Mouse (Mus musculus) hindbrain, embryonic 16.5 days (tissue): Measurements from ENCODE around the gene Gpn2. TPM values are rescaled to one million over a fixed set of nuclear protein-coding genes. Genes with fewer than 3 reads are reported as not detected.

Source experiments
- ATAC-seq: fragments of 200-750 bp; cut with Nextera tagmentation; 2 replicates; pipeline ENCODE4 v1.8.0; 2017; ENCODE audit warnings: moderate TSS enrichment, moderate library complexity
- H3K27ac ChIP-seq: fragments of 300-500 bp; sonication (generic); 2 replicates; pipeline ENCODE4 v1.5.1; 2014; ENCODE audit warnings: low read depth, mild to moderate bottlenecking, control low read depth, low read length, moderate library complexity
- H3K27me3 ChIP-seq: fragments of 300-500 bp; sonication (generic); replicated peaks from 2 replicates; pipeline ENCODE4 v1.6.1; 2014; ENCODE audit warnings: low read length; ENCODE audit not compliant: control insufficient read depth, insufficient read depth
- H3K36me3 ChIP-seq: fragments of 300-500 bp; sonication (generic); 2 replicates; pipeline ENCODE4 v1.6.1; 2014; ENCODE audit warnings: mild to moderate bottlenecking, low read length, moderate library complexity, mixed read lengths; ENCODE audit not compliant: control insufficient read depth, insufficient read depth
- H3K4me1 ChIP-seq: fragments of 300-500 bp; sonication (generic); 2 replicates; pipeline ENCODE4 v1.6.1; 2014; ENCODE audit warnings: low read depth, low read length; ENCODE audit not compliant: control insufficient read depth, insufficient read depth
- H3K4me2 ChIP-seq: fragments of 300-500 bp; sonication (generic); 2 replicates; pipeline ENCODE4 v1.6.1; 2014; ENCODE audit warnings: mild to moderate bottlenecking, low read length, control low read depth, moderate library complexity
- H3K4me3 ChIP-seq: fragments of 300-500 bp; sonication (generic); 2 replicates; pipeline ENCODE4 v1.5.1; 2014; ENCODE audit warnings: mild to moderate bottlenecking, low read length, control low read depth, moderate library complexity
- H3K9ac ChIP-seq: fragments of 300-500 bp; sonication (generic); 2 replicates; pipeline ENCODE4 v1.6.1; 2014; ENCODE audit warnings: low read depth, mild to moderate bottlenecking, control low read depth, low read length, moderate library complexity
- H3K9me3 ChIP-seq: fragments of 300-500 bp; sonication (generic); 2 replicates; pipeline ENCODE4 v1.6.1; 2014; ENCODE audit warnings: mild to moderate bottlenecking, low read length, moderate library complexity; ENCODE audit not compliant: control insufficient read depth
- WGBS: fragments of 180-500 bp; shearing (Covaris S2); extraction: QIAGEN DNeasy Blood & Tissue Kit; methylation state at CpG from one replicate; pipeline ENCODE4 v1.1.7; 2014; 5-methylcytosine and 5-hydroxymethylcytosine counted together
- polyA plus RNA-seq: library from polyadenylated mRNA; unstranded; fragments of >200 nt; fragmentation: Nextera tagmentation; extraction: Ambion mirVana; gene quantifications from 2 replicates; pipeline ENCODE4 v1.2.1, GENCODE M21; 2015

Gpn2 gene
- polyA plus RNA-seq, 1 experiment from 2014 or later, result 16.9 TPM

DNA sequence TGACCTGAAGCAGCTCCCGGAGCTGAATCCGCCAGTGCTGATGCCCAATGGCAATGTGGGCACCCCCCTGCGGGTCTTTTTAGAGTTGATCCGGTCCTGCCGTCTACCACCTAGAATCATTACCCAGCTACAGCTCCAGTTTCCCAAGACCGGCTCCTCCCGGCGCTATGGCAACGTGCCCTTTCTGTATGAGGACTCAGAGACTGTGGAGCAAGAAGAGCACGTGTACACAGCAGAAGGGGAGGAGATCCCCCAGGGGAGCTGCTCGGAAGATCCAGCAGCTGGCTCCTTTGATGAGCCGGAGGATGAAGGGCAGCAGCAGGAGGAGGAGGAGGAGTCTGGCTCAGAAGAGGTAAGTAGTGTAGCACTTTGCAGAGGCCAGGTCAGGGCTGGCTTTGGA, 6.2 kb upstream of the Gpn2 start:
- Histone ChIP-seq H3K27ac (no peak overlapping the region), H3K36me3 (peaks cover 24% of the 10 kb centered on the region), H3K4me1 (peaks cover 7% of the 10 kb centered on the region), H3K4me3 (no peak overlapping the region), H3K9me3 (no peaks in the 10 kb centered on the region), H3K9ac (no peak overlapping the region), H3K4me2 (no peak overlapping the region), H3K27me3 (no peaks in the 10 kb centered on the region)
- no peak for ATAC-seq
- 59% methylated on average over 12 of the region's 12 CpGs for WGBS

DNA sequence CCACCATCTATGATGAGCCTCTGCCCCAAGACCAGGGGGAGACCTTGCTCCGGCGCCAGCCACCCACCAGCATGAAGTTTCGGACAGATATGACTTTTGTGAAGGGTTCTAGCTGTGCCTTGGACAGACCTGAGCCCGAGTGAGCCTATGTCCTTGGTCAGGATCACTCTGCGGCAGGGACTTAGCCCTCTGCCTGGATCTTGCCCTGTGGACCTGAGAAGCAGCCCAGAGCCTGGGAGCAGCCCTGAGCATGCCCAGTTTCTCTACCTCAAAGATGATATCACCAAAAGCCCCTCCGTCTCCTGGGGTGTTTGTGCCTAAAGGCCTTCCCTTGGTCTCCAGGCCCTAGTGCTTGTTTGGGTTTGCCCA, 488 bp upstream of the Gpn2 start:
- no peaks in the 10 kb centered on the region for H3K9me3 ChIP-seq
- no peaks in the 10 kb centered on the region for H3K27me3 ChIP-seq
- ATAC-seq, result 0 out of 2 replicates have a peak, but pooled peaks have one; percentile 24
- peak overlapping the region; percentile 100 for H3K4me2 ChIP-seq
- H3K36me3 ChIP-seq, result peaks cover 29% of the 10 kb centered on the region
- WGBS, result 68% methylated on average over 6 of the region's 6 CpGs
- H3K4me3 ChIP-seq, result peak overlapping the region; percentile 85
- H3K4me1 ChIP-seq, result peaks cover 12% of the 10 kb centered on the region
- H3K27ac ChIP-seq, result peak overlapping the region; percentile 85
- H3K9ac ChIP-seq, result peak overlapping the region; percentile 91

DNA sequence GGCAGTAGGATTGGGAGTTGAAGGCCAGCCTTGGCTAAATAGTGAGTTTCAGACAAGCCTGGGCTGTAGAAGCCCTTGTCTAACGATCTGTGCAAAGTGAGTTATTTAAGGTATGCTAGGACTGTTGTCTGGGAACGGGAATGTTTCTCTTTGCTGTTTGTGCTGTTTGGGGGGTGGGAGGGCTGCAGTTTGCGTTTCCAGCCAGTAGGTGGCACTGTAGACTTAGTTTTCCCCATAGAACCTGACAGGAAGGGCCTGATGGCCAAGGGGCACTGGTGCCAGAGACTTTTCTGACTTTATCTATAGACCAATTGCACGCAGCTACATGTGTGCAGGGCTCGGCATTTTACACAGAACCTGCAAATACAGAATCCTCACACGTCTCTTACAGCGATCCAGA, 8.4 kb downstream of the Gpn2 start:
- Histone ChIP-seq H3K4me1 (no peaks in the 10 kb centered on the region), H3K27ac (no peak overlapping the region), H3K36me3 (peaks cover 19% of the 10 kb centered on the region), H3K9me3 (no peaks in the 10 kb centered on the region), H3K4me2 (no peak overlapping the region), H3K4me3 (no peak overlapping the region), H3K27me3 (no peaks in the 10 kb centered on the region), H3K9ac (no peak overlapping the region)
- 33% methylated on average over 7 of the region's 7 CpGs for WGBS
- ATAC-seq, result peak; percentile 30; the same call in 1 of the 2 replicates

DNA sequence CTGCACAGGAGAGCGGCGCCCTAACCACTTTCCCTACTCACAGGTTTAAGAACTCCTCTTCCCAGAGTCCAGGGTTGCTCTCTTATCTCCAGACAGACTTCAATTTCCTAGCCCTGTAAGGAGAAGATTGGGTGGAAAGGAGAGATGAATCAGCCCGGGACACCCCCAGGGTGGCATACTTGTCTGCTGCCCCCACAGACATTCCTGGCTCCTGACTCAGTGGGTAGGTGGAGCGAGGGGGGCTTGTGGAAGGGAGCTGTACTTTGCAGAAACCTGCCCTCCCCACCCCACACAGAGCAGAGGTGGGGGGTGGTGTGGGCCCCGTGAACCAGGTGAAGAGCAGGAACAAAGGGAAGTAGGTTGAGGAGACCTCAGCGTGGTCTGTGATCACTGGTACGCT, 11.4 kb downstream of the Gpn2 start:
- H3K9ac ChIP-seq, result no peak overlapping the region
- no peak overlapping the region for H3K27ac ChIP-seq
- H3K4me3 ChIP-seq, result no peak overlapping the region
- 75% methylated on average over 7 of the region's 7 CpGs for WGBS
- no peaks in the 10 kb centered on the region for H3K9me3 ChIP-seq
- no peak for ATAC-seq
- H3K36me3 ChIP-seq, result peaks cover 5% of the 10 kb centered on the region; the same call in 1 of the 2 replicates
- peaks cover 9% of the 10 kb centered on the region; the same call in 1 of the 2 replicates for H3K4me1 ChIP-seq
- no peak overlapping the region for H3K4me2 ChIP-seq
- H3K27me3 ChIP-seq, result peaks cover 24% of the 10 kb centered on the region

DNA sequence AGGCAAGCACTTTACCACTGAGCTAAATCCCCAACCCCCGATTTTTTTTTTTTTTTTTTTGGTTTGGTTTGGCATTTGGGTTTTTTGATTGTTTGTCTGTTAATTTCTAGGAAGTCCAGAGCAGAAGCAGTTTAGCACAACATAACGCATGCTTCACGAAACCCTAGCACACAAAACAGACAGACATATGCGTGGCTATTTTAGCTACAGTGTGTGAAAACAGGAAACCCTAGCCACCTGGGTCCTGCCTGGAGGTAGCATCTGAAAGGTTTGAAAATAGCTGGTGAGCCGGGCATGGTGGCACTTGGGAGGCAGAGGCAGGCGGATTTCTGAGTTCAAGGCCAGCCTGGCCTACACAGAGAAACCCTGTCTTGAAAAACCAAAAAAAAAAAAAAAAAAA, 11.9 kb downstream of the Gpn2 start:
- Histone ChIP-seq H3K9ac (no peak overlapping the region), H3K27me3 (peaks cover 24% of the 10 kb centered on the region), H3K4me2 (no peak overlapping the region), H3K4me3 (no peak overlapping the region), H3K4me1 (peaks cover 9% of the 10 kb centered on the region; the same call in 1 of the 2 replicates), H3K9me3 (no peaks in the 10 kb centered on the region), H3K27ac (no peak overlapping the region), H3K36me3 (peaks cover 4% of the 10 kb centered on the region; the same call in 1 of the 2 replicates)
- no peak for ATAC-seq
- 84% methylated on average over 6 of the region's 6 CpGs for WGBS

DNA sequence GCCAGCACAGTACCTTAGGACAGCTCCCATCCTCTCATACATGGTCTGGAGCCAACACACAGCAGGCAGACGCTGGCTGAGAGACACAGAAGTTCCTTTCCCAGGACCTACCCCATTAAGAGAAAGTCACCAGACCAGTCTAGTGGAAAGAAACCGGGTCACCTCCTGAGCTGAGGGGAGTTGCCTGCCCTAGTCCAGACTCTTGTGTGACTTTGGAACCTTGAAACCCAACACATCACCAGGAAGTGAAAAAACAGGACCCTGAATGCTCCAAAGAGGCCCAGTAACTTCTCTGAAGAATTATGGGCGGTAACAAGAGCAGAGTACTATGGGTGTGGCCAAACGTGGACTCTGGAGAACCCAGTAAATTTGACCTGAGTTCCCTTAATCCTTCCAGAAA, 14.5 kb downstream of the Gpn2 start:
- ATAC-seq, result no peak
- H3K27ac ChIP-seq, result no peak overlapping the region
- peaks cover 11% of the 10 kb centered on the region; the same call in 1 of the 2 replicates for H3K4me1 ChIP-seq
- H3K36me3 ChIP-seq, result no peaks in the 10 kb centered on the region
- peaks cover 40% of the 10 kb centered on the region for H3K27me3 ChIP-seq
- no peaks in the 10 kb centered on the region for H3K9me3 ChIP-seq
- H3K4me2 ChIP-seq, result no peak overlapping the region
- no peak overlapping the region for H3K9ac ChIP-seq
- no peak overlapping the region for H3K4me3 ChIP-seq
- WGBS, result 45% methylated on average over 4 of the region's 4 CpGs

DNA sequence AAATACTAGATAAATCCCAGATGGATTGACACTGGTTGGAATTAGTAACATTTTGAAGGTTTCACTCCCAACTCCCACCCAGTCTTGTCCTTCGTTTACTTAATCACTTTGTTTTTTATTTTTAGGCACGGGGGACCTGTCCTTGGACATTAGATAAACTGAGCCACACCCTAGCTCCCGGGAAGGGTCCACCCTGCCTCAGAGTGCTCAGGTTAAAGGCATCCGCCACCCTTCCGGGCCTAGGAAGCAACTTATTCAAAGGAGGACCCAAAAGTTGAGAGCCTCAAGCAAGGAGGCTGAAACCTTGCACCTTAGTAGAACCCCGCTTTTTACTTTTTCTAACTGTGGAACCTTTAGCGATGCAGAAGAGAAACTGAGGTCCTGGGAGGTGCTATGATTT, 15.0 kb downstream of the Gpn2 start:
- Histone ChIP-seq H3K4me3 (peak overlapping the region; percentile 46), H3K9me3 (no peaks in the 10 kb centered on the region), H3K27me3 (peaks cover 40% of the 10 kb centered on the region), H3K4me1 (peaks cover 11% of the 10 kb centered on the region; the same call in 1 of the 2 replicates), H3K9ac (peak overlapping the region; percentile 33; the same call in 1 of the 2 replicates), H3K4me2 (peak overlapping the region; percentile 77), H3K27ac (no peak overlapping the region), H3K36me3 (no peaks in the 10 kb centered on the region)
- no peak for ATAC-seq
- WGBS, result 29% methylated on average over 7 of the region's 7 CpGs

DNA sequence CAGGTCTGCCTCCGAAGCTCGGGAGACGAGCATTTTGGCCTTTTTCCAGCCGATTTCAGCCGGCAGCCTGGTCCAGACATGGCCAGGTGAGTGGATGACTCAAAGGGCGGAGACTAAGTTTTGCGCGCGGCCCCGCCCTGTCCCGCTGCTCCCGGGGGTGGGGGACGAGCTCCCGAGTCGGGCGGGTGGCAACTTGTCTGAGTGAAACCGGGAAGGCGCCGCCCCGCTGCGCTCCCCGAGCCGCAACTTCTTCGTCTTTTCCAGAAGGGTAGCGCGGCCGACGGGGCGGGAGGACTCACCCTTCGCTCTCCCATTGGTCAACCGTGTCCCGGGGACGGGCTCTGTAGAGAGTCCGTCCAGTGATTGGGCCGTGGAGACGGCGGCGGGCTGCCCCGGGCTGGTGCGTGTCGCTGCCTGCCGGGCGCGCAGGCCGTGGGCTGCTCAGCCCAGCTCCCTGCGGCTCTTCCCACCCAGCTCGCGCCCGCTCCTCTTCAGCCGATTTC, 15.5 kb downstream of the Gpn2 start:
- peaks cover 11% of the 10 kb centered on the region; the same call in 1 of the 2 replicates for H3K4me1 ChIP-seq
- H3K9me3 ChIP-seq, result no peaks in the 10 kb centered on the region
- peaks cover 40% of the 10 kb centered on the region for H3K27me3 ChIP-seq
- peak overlapping the region; percentile 46 for H3K4me3 ChIP-seq
- 0% methylated on average over 45 of the region's 50 CpGs for WGBS
- peak overlapping the region; percentile 77 for H3K4me2 ChIP-seq
- H3K9ac ChIP-seq, result peak overlapping the region; percentile 33
- no peak overlapping the region for H3K27ac ChIP-seq
- H3K36me3 ChIP-seq, result no peaks in the 10 kb centered on the region
- peak; percentile 93 for ATAC-seq

DNA sequence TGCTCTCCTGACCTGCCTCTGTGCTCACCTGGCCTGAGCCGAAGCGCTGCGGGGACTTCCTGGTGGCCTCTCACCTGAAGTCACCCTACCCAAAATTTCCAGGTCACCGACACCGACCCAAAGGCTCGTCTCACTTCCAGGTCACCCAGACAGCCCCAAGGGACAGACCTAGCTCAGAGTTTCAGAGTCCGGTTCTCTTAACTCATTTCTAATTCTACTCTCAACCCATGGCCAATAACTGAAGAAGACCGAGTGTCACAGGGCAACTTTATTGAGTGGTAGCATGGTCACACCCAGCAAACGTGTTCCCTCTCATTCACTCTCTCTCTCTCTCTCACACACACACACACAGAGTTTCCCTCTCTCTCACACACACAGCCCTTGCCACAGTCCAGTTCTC, 16.1 kb downstream of the Gpn2 start:
- peaks cover 11% of the 10 kb centered on the region; the same call in 1 of the 2 replicates for H3K4me1 ChIP-seq
- 17% methylated on average over 9 of the region's 9 CpGs for WGBS
- no peak overlapping the region for H3K27ac ChIP-seq
- peaks cover 40% of the 10 kb centered on the region for H3K27me3 ChIP-seq
- H3K4me3 ChIP-seq, result peak overlapping the region; percentile 46
- ATAC-seq, result no peak
- peak overlapping the region; percentile 33; the same call in 1 of the 2 replicates for H3K9ac ChIP-seq
- H3K36me3 ChIP-seq, result no peaks in the 10 kb centered on the region
- no peaks in the 10 kb centered on the region for H3K9me3 ChIP-seq
- peak overlapping the region; percentile 77 for H3K4me2 ChIP-seq
